Mouse (Mus musculus) B cell, adult (primary cell): ENCODE results near the gene Vmn1r8. TPM values are rescaled to one million over a fixed set of nuclear protein-coding genes. Genes with fewer than 3 reads are reported as not detected.

Source experiments
- total RNA-seq: library from RNA; stranded (reverse); gene quantifications from 4 replicates; pipeline ENCODE4 v1.2.4, GENCODE M21; 2023; ENCODE audit not compliant: inconsistent age

Vmn1r8 gene
- total RNA-seq, result not detected in 4 replicates

DNA sequence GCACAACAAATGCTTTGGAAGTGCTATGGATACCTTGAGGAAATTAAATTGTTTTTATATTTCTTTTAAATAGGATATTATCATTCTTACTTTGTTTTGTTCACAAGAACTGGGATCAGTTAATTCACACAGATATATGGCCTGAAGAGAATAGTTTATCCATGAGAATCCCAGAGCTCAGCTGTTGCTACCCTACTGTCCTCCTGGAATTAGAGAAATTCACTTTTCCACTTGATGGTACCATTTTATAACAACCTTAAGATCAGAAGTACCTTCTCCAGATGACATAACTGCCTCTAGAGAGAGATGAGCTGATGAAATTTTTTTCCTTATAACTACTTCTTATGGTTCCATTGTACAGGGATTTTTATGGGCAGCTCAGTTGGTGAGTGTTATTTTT lies at the start of gene Vmn1r8:
Vmn1r8 (plus strand) TSS at position 301 of the 400 bp plus-strand sequence.

DNA sequence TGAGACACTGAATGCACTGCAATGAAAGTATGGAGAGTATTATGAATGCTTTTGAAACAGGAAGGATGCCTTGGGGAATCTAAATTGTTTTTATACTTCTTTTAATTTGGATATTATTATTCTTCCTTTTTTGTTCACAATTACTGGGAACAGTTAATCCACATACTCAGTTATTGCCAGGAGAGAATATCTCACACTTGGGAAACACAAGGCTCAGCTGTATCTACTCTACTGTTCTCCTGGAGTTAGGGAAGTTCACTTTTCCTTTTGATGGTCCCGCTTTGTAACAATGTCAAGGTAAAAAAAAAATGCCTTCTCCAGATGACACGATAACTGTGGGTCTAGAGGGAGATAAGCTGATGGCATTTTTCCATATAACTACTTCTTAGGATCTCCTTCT lies 35.1 kb upstream of the Vmn1r8 start, which contains the start of gene Vmn1r6:
Vmn1r6 (plus strand) TSS at position 301 of the 400 bp plus-strand sequence.

DNA sequence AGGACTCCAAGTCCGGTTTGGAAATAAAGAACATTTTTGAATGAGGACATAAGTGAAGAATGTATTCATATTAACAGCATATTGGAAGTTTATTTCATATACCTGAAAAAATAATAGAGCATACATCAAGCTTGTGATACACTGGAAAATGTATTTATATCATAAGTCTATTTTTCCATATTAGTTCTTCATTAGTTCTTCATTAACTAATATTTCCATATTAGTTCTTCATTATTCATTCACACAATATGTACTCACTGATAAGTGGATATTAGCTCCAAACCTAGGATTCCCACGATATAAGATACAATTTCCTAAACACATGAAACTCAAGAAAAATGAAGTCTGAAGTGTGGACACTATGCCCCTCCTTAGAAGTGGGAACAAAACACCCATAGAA lies 6.9 kb upstream of the Vmn1r8 start, which contains the start of gene Vmn1r7:
Vmn1r7 (minus strand) TSS at position 101 of the 400 bp plus-strand sequence.

DNA sequence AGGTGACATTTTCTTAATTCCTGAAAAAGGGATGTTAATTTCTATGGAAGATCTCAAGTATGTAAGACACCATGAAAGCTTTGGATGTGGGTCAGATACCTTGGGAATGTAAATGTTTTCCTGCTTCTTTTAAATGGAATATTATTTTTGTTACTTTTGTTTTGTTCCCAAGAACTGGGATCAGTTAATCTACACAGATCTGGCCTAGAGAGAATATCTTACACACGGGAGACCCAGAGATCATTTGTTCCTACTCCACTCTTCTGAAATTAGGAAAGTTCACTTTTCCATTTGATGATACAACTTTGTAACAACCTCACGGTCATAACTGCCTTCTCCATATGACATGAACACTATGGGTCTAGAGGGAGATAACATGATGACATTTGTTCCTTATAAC lies 34.4 kb downstream of the Vmn1r8 start, which contains the start of gene Vmn1r9:
Vmn1r9 (plus strand) TSS at position 301 of the 400 bp plus-strand sequence.

Other genes starting within 250 kb of the Vmn1r8 start
- gene Kbtbd2, start 234.5 kb upstream of the Vmn1r8 start, total RNA-seq, result 64.1 to 71.3 TPM (median 69.5 TPM) in 4 replicates
- 0.15 to 0.74 TPM (median 0.16 TPM) in 3 of 4 replicates, not detected in the other for gene Fkbp9, start 200.2 kb upstream of the Vmn1r8 start, total RNA-seq
- 52.4 to 60.6 TPM (median 55.3 TPM) in 4 replicates for gene Nt5c3, start 108.4 kb upstream of the Vmn1r8 start, total RNA-seq
- gene Vmn1r4, start 108.3 kb upstream of the Vmn1r8 start, total RNA-seq, result 0.35 TPM in 1 of 4 replicates, not detected in the others
- not detected in 4 replicates for gene Vmn1r5, start 62.0 kb upstream of the Vmn1r8 start, total RNA-seq
- not detected in 4 replicates for gene Vmn1r6, start 35.0 kb upstream of the Vmn1r8 start, total RNA-seq
- gene Vmn1r7, start 7.0 kb upstream of the Vmn1r8 start, total RNA-seq, result not detected in 4 replicates
- gene Vmn1r9, start 34.5 kb downstream of the Vmn1r8 start, total RNA-seq, result not detected in 4 replicates
- not detected in 4 replicates for gene Vmn1r10, start 77.2 kb downstream of the Vmn1r8 start, total RNA-seq
- gene Vmn1r11, start 101.2 kb downstream of the Vmn1r8 start, total RNA-seq, result not detected in 4 replicates
- gene Vmn1r12, start 124.6 kb downstream of the Vmn1r8 start, total RNA-seq, result 0.06 TPM in 1 of 4 replicates, not detected in the others
- gene Vmn1r13, start 171.0 kb downstream of the Vmn1r8 start, total RNA-seq, result not detected in 4 replicates
- gene Vmn1r14, start 199.4 kb downstream of the Vmn1r8 start, total RNA-seq, result not detected in 4 replicates
- not detected in 4 replicates for gene Vmn1r15, start 225.7 kb downstream of the Vmn1r8 start, total RNA-seq